Mouse (Mus musculus) limb, embryonic 13.5 days (tissue): Measurements from ENCODE around the gene Cacnb2. TPM values are rescaled to one million over a fixed set of nuclear protein-coding genes. Genes with fewer than 3 reads are reported as not detected.

ENCODE experiments used
- polyA plus RNA-seq: library from polyadenylated mRNA; unstranded; fragments of >200 nt; fragmentation: Nextera tagmentation; extraction: Ambion mirVana; gene quantifications from 2 replicates; pipeline ENCODE4 v1.2.1, GENCODE M21; 2015

Gene Cacnb2
- polyA plus RNA-seq, 1 experiment from 2014 or later, result 2.3 TPM

Other genes with a start within 250 kb of the Cacnb2 start
- 0.09 and 0.11 TPM in 2 replicates for gene Slc39a12, start 214.8 kb upstream of the Cacnb2 start, polyA plus RNA-seq